ENCODE assay signal across 9 mouse cellular contexts in genomic region chr1:93174399-93174798, GRCm38 (mm10). TPM values are rescaled to one million over a fixed set of nuclear protein-coding genes. Genes with fewer than 3 reads are reported as not detected.
DNase-seq lines count a peak whose midpoint lies in the region; ATAC-seq lines count a peak whose summit lies in the region.
"Had no signal": no experiment of that assay in that cellular context is flagged by ENCODE, and none has a peak within 500 bp of the region (broad histone marks: within the 10 kb centered on the region; RNA-seq: fewer than 3 reads in every experiment).

No protein-coding gene starts in this region.

- peak; percentile 84 for DNase-seq in CD4-positive, CD25-positive, alpha-beta regulatory T cell, adult 2 months (ENCODE audit: low read depth, low spot score)
- peak; percentile 36 for DNase-seq in brain, embryonic 18.5 days (ENCODE audit: low read depth, low spot score)
- DNase-seq in fibroblast of lung, adult 2 months (ENCODE audit: low read depth): peak; percentile 67
- peak; percentile 91 for DNase-seq in kidney, postnatal 10 days
- peak; percentile 82 for DNase-seq in liver, embryonic 11.5 days (ENCODE audit: low spot score)
- DNase-seq in neural tube, embryonic 10.5 days (ENCODE audit: extremely low spot score, low spot score): peak; percentile 98

- no peak overlapping the region for H3K4me2 ChIP-seq in heart, embryonic 13.5 days
- no peak overlapping the region for H3K4me2 ChIP-seq in liver, embryonic 11.5 days
- H3K4me2 ChIP-seq in stomach, embryonic 14.5 days (replicated peaks; ENCODE audit: low read depth, low read length): no peak overlapping the region
- H3K4me2 ChIP-seq: embryonic facial prominence, embryonic 12.5 days had no signal

- H3K4me1 ChIP-seq in heart, embryonic 13.5 days: peaks cover 41% of the 10 kb centered on the region
- H3K4me1 ChIP-seq in liver, embryonic 11.5 days (replicated peaks; ENCODE audit: control insufficient read depth, insufficient read depth, low read length): peaks cover 3% of the 10 kb centered on the region; the same call in 1 of the 2 replicates
- H3K4me1 ChIP-seq in stomach, embryonic 14.5 days (ENCODE audit: control insufficient read depth, insufficient read depth, low read length): peaks cover 17% of the 10 kb centered on the region; the same call in 1 of the 2 replicates

- H3K36me3 ChIP-seq in heart, embryonic 13.5 days: no peaks in the 10 kb centered on the region
- H3K36me3 ChIP-seq in liver, embryonic 11.5 days (ENCODE audit: control insufficient read depth, insufficient read depth, low read length): no peaks in the 10 kb centered on the region
- no peaks in the 10 kb centered on the region for H3K36me3 ChIP-seq in stomach, embryonic 14.5 days (ENCODE audit: control insufficient read depth, insufficient read depth, low read length)
- H3K36me3 ChIP-seq: embryonic facial prominence, embryonic 12.5 days had no signal

- WGBS in heart, embryonic 13.5 days: 2% methylated on average over 4 of the region's 4 CpGs
- under 1% methylated on average over 4 of the region's 4 CpGs for WGBS in liver, embryonic 11.5 days
- 0% methylated on average over 4 of the region's 4 CpGs for WGBS in stomach, embryonic 14.5 days

- no peak overlapping the region for H3K4me3 ChIP-seq in heart, embryonic 13.5 days
- no peak overlapping the region for H3K4me3 ChIP-seq in liver, embryonic 11.5 days (ENCODE audit: low read depth, low read length)
- no peak overlapping the region for H3K4me3 ChIP-seq in stomach, embryonic 14.5 days (ENCODE audit: low read depth, low read length)
- H3K4me3 ChIP-seq: embryonic facial prominence, embryonic 12.5 days had no signal

- no peak overlapping the region for H3K27ac ChIP-seq in heart, embryonic 13.5 days (replicated peaks)
- H3K27ac ChIP-seq in liver, embryonic 11.5 days (ENCODE audit: low read depth, low read length): no peak overlapping the region
- H3K27ac ChIP-seq in stomach, embryonic 14.5 days (ENCODE audit: low read length): no peak overlapping the region

- no peak overlapping the region for H3K9ac ChIP-seq in heart, embryonic 13.5 days
- no peak overlapping the region for H3K9ac ChIP-seq in liver, embryonic 11.5 days (ENCODE audit: low read depth, low read length)
- H3K9ac ChIP-seq in stomach, embryonic 14.5 days (replicated peaks; ENCODE audit: low read depth, low read length): no peak overlapping the region
- H3K9ac ChIP-seq: embryonic facial prominence, embryonic 12.5 days had no signal

- H3K27me3 ChIP-seq in heart, embryonic 13.5 days (replicated peaks): peaks cover 87% of the 10 kb centered on the region
- H3K27me3 ChIP-seq in liver, embryonic 11.5 days (replicated peaks; ENCODE audit: control insufficient read depth, insufficient read depth, low read length): peaks cover 30% of the 10 kb centered on the region
- no peaks in the 10 kb centered on the region for H3K27me3 ChIP-seq in stomach, embryonic 14.5 days (ENCODE audit: control insufficient read depth, insufficient read depth, low read length)

- ATAC-seq in heart, embryonic 13.5 days (ENCODE audit: extremely low read depth, insufficient number of reproducible peaks, low FRiP score, low TSS enrichment): peak; percentile 52; the same call in 1 of the 2 replicates
- ATAC-seq in liver, embryonic 11.5 days (replicated peaks; ENCODE audit: low FRiP score): peak; percentile 42; the same call in 1 of the 2 replicates
- peak; percentile 65; the same call in 1 of the 2 replicates for ATAC-seq in stomach, embryonic 14.5 days (ENCODE audit: insufficient number of reproducible peaks, insufficient read depth, low FRiP score, low read depth)

- H3K9me3 ChIP-seq in heart, embryonic 13.5 days: no peaks in the 10 kb centered on the region
- no peaks in the 10 kb centered on the region for H3K9me3 ChIP-seq in liver, embryonic 11.5 days (ENCODE audit: control insufficient read depth, low read length)
- no peaks in the 10 kb centered on the region for H3K9me3 ChIP-seq in stomach, embryonic 14.5 days (ENCODE audit: control insufficient read depth, low read depth, low read length)
- H3K9me3 ChIP-seq: embryonic facial prominence, embryonic 12.5 days had no signal

RNA-seq across cellular contexts. Expression of gene Crocc2, which starts 5.9 kb away (rescaled TPM):
- 0.17 and 0.31 TPM in 2 replicates for polyA plus RNA-seq in heart, embryonic 13.5 days (2015; fragmentation: Nextera tagmentation; extraction: Ambion mirVana)
- 0.09 and 0.16 TPM in 2 replicates for polyA plus RNA-seq in liver, embryonic 11.5 days (2014; fragmentation: Nextera tagmentation; extraction: Ambion mirVana)
- 0.10 and 0.23 TPM in 2 replicates for polyA plus RNA-seq in stomach, embryonic 14.5 days (2014; fragmentation: Nextera tagmentation; extraction: Ambion mirVana)

RNA-seq across cellular contexts. Expression of gene 2310007B03Rik, which starts 13.7 kb away (rescaled TPM):
- polyA plus RNA-seq in heart, embryonic 13.5 days (2015; fragmentation: Nextera tagmentation; extraction: Ambion mirVana): 0.12 and 0.24 TPM in 2 replicates
- 0.07 TPM in 1 of 2 replicates, not detected in the other for polyA plus RNA-seq in liver, embryonic 11.5 days (2014; fragmentation: Nextera tagmentation; extraction: Ambion mirVana)
- 2.6 TPM in 2 replicates for polyA plus RNA-seq in stomach, embryonic 14.5 days (2014; fragmentation: Nextera tagmentation; extraction: Ambion mirVana)

RNA-seq across cellular contexts. Expression of gene Agxt, which starts 39.4 kb away (rescaled TPM):
- 0.27 TPM in 1 of 2 replicates, not detected in the other for polyA plus RNA-seq in heart, embryonic 13.5 days (2015; fragmentation: Nextera tagmentation; extraction: Ambion mirVana)
- 1.1 and 1.6 TPM in 2 replicates for polyA plus RNA-seq in liver, embryonic 11.5 days (2014; fragmentation: Nextera tagmentation; extraction: Ambion mirVana)
- polyA plus RNA-seq in stomach, embryonic 14.5 days (2014; fragmentation: Nextera tagmentation; extraction: Ambion mirVana): not detected in 2 replicates
- polyA plus RNA-seq: embryonic facial prominence, embryonic 12.5 days had no signal

Comparison
In these comparisons a context has a peak if more than half of its experiments do, and no peak if none do; other contexts are left out.
1. DNase-seq: peak in every context shown above with its lines; median percentile 98 in neural tube, embryonic 10.5 days; 91 in kidney, postnatal 10 days; 84 in CD4-positive, CD25-positive, alpha-beta regulatory T cell, adult 2 months; 82 in liver, embryonic 11.5 days; 67 in fibroblast of lung, adult 2 months; 36 in brain, embryonic 18.5 days.